Mouse (Mus musculus) lung, adult 2 months (tissue): ENCODE measurements around the gene Cd209g.

ENCODE experiments used
- CTCF ChIP-seq: fragments of 200-500 bp; IDR thresholded peaks from 2 replicates; pipeline ENCODE4 v1.5.1; 2011; ENCODE audit warnings: mild to moderate bottlenecking, low read length, control low read depth; ENCODE audit not compliant: insufficient read depth
- POLR2A ChIP-seq: fragments of 200-500 bp; IDR thresholded peaks from 2 replicates; pipeline ENCODE4 v1.6.1; 2011; ENCODE audit warnings: low read depth, mild to moderate bottlenecking, control low read depth, low read length, borderline replicate concordance; ENCODE audit errors: extremely low read depth

GRCm38 (mm10) chr8:4162786-4163185, 28.9 kb downstream of the Cd209g start:
- TF ChIP-seq CTCF = no peak
- no peak for TF ChIP-seq POLR2A
